Mouse (Mus musculus) forebrain, embryonic 14.5 days (tissue): Measurements from ENCODE around the gene Abi3. TPM values are rescaled to one million over a fixed set of nuclear protein-coding genes. Genes with fewer than 3 reads are reported as not detected.

Source experiments
- ATAC-seq: fragments of 200-750 bp; cut with Nextera tagmentation; 2 replicates; pipeline ENCODE4 v1.8.0; 2017; ENCODE audit warnings: mild to moderate bottlenecking, moderate library complexity
- DNase-seq: peaks from one replicate; pipeline ENCODE4 v3.0.0-alpha.2; 2015; ENCODE audit warnings: low spot score
- H3K27ac ChIP-seq: fragments of 300-500 bp; sonication (generic); 2 replicates; pipeline ENCODE4 v1.5.1; 2014; ENCODE audit warnings: low read depth, mild to moderate bottlenecking, control low read depth, low read length, moderate library complexity
- H3K27me3 ChIP-seq: fragments of 300-500 bp; sonication (generic); replicated peaks from 2 replicates; pipeline ENCODE4 v1.6.1; 2014; ENCODE audit warnings: low read length, control low read depth, mixed read lengths; ENCODE audit not compliant: control insufficient read depth, insufficient read depth
- H3K36me3 ChIP-seq: fragments of 300-500 bp; sonication (generic); 2 replicates; pipeline ENCODE4 v1.6.1; 2014; ENCODE audit warnings: low read length, control low read depth; ENCODE audit not compliant: control insufficient read depth, insufficient read depth
- H3K4me1 ChIP-seq: fragments of 300-500 bp; sonication (generic); 2 replicates; pipeline ENCODE4 v1.6.1; 2014; ENCODE audit warnings: antibody characterized with exemption, low read length, control low read depth; ENCODE audit not compliant: control insufficient read depth, insufficient read depth
- H3K4me2 ChIP-seq: fragments of 300-500 bp; sonication (generic); 2 replicates; pipeline ENCODE4 v1.6.1; 2014; ENCODE audit warnings: mild to moderate bottlenecking, control low read depth, low read length
- H3K4me3 ChIP-seq: fragments of 300-500 bp; sonication (generic); 2 replicates; pipeline ENCODE4 v1.5.1; 2014; ENCODE audit warnings: low read depth, low read length, control low read depth
- H3K9ac ChIP-seq: fragments of 300-500 bp; sonication (generic); 2 replicates; pipeline ENCODE4 v1.6.1; 2014; ENCODE audit warnings: mild to moderate bottlenecking, low read length, control low read depth, moderate library complexity
- H3K9me3 ChIP-seq: fragments of 300-500 bp; sonication (generic); replicated peaks from 2 replicates; pipeline ENCODE4 v1.6.1; 2016; ENCODE audit warnings: low read length, control low read depth, mixed read lengths; ENCODE audit not compliant: control insufficient read depth
- WGBS: fragments of 180-500 bp; shearing (Covaris S2); extraction: QIAGEN DNeasy Blood & Tissue Kit; methylation state at CpG from one replicate; pipeline ENCODE4 v1.1.7; 2014; 5-methylcytosine and 5-hydroxymethylcytosine counted together
- polyA plus RNA-seq: library from polyadenylated mRNA; unstranded; fragments of >200 nt; fragmentation: Nextera tagmentation; extraction: Ambion mirVana; gene quantifications from 2 replicates; pipeline ENCODE4 v1.2.1, GENCODE M21; 2014

Abi3 gene
- polyA plus RNA-seq, 1 experiment from 2014 or later, result 0.50 TPM

- Histone ChIP-seq H3K4me2 (no peak overlapping the region), H3K4me1 (peaks cover 4% of the 10 kb centered on the region), H3K36me3 (no peaks in the 10 kb centered on the region), H3K9me3 (no peaks in the 10 kb centered on the region), H3K9ac (no peak overlapping the region), H3K27ac (no peak overlapping the region), H3K4me3 (no peak overlapping the region), H3K27me3 (peaks cover 24% of the 10 kb centered on the region)
- no peak for DNase-seq
- over 99% methylated on average over 4 of the region's 4 CpGs for WGBS
- ATAC-seq, result no peak
Observed at GRCm38 (mm10) chr11:95822437-95822836, 19.8 kb downstream of the Abi3 start.

GRCm38 (mm10) chr11:95821511-95821910 is 20.8 kb downstream of the Abi3 start:
- no peak overlapping the region for H3K4me2 ChIP-seq
- no peak overlapping the region for H3K27ac ChIP-seq
- H3K36me3 ChIP-seq, result no peaks in the 10 kb centered on the region
- no peaks in the 10 kb centered on the region for H3K9me3 ChIP-seq
- no peak overlapping the region for H3K4me3 ChIP-seq
- no peak overlapping the region for H3K9ac ChIP-seq
- H3K4me1 ChIP-seq, result peaks cover 4% of the 10 kb centered on the region
- DNase-seq (no peak), ATAC-seq (no peak)
- H3K27me3 ChIP-seq, result peaks cover 16% of the 10 kb centered on the region
- 92% methylated on average over 3 of the region's 3 CpGs for WGBS

GRCm38 (mm10) chr11:95819138-95819537 is 23.1 kb downstream of the Abi3 start:
- WGBS, result 91% methylated on average over 8 of the region's 8 CpGs
- ATAC-seq (no peak), DNase-seq (no peak)

GRCm38 (mm10) chr11:95815412-95815811 is 26.9 kb downstream of the Abi3 start:
- WGBS, result 69% methylated on average over 9 of the region's 9 CpGs
- no peak overlapping the region for H3K27ac ChIP-seq
- H3K4me3 ChIP-seq, result no peak overlapping the region
- no peak overlapping the region for H3K4me2 ChIP-seq
- H3K36me3 ChIP-seq, result no peaks in the 10 kb centered on the region
- H3K9ac ChIP-seq, result no peak overlapping the region
- no peaks in the 10 kb centered on the region for H3K9me3 ChIP-seq
- DNase-seq (no peak), ATAC-seq (no peak)
- H3K4me1 ChIP-seq, result no peaks in the 10 kb centered on the region
- H3K27me3 ChIP-seq, result no peaks in the 10 kb centered on the region

More at GRCm38 (mm10) chr11:95819138-95819537, 23.1 kb downstream of the Abi3 start:
- Histone ChIP-seq H3K27me3 (no peaks in the 10 kb centered on the region), H3K4me3 (no peak overlapping the region), H3K9me3 (no peaks in the 10 kb centered on the region), H3K9ac (no peak overlapping the region), H3K36me3 (no peaks in the 10 kb centered on the region), H3K27ac (no peak overlapping the region), H3K4me1 (no peaks in the 10 kb centered on the region; the same call in 1 of the 2 replicates), H3K4me2 (no peak overlapping the region)

GRCm38 (mm10) chr11:95814857-95815256 is 27.4 kb downstream of the Abi3 start:
- WGBS, result 86% methylated on average over 5 of the region's 5 CpGs
- no peak overlapping the region for H3K9ac ChIP-seq
- no peak overlapping the region for H3K4me2 ChIP-seq
- ATAC-seq (no peak), DNase-seq (no peak)
- H3K9me3 ChIP-seq, result no peaks in the 10 kb centered on the region
- H3K4me1 ChIP-seq, result no peaks in the 10 kb centered on the region
- H3K27ac ChIP-seq, result no peak overlapping the region
- no peaks in the 10 kb centered on the region for H3K36me3 ChIP-seq
- no peak overlapping the region for H3K4me3 ChIP-seq
- no peaks in the 10 kb centered on the region for H3K27me3 ChIP-seq

GRCm38 (mm10) chr11:95814101-95814500 is 28.2 kb downstream of the Abi3 start:
- H3K27ac ChIP-seq, result no peak overlapping the region
- H3K4me2 ChIP-seq, result no peak overlapping the region
- H3K4me1 ChIP-seq, result no peaks in the 10 kb centered on the region
- ATAC-seq (no peak), DNase-seq (no peak)
- H3K9ac ChIP-seq, result no peak overlapping the region
- H3K27me3 ChIP-seq, result no peaks in the 10 kb centered on the region
- no peaks in the 10 kb centered on the region for H3K36me3 ChIP-seq
- H3K4me3 ChIP-seq, result no peak overlapping the region
- 87% methylated on average over 2 of the region's 2 CpGs for WGBS
- no peaks in the 10 kb centered on the region for H3K9me3 ChIP-seq

- H3K4me3 ChIP-seq, result no peak overlapping the region
- H3K9me3 ChIP-seq, result no peaks in the 10 kb centered on the region
- no peaks in the 10 kb centered on the region for H3K27me3 ChIP-seq
- WGBS, result 71% methylated on average over 4 of the region's 4 CpGs
- DNase-seq, result no peak
- ATAC-seq, result no peak
- H3K36me3 ChIP-seq, result no peaks in the 10 kb centered on the region
- no peaks in the 10 kb centered on the region for H3K4me1 ChIP-seq
- no peak overlapping the region for H3K9ac ChIP-seq
- no peak overlapping the region for H3K27ac ChIP-seq
- no peak overlapping the region for H3K4me2 ChIP-seq
Observed at GRCm38 (mm10) chr11:95812224-95812623, 30.1 kb downstream of the Abi3 start.

GRCm38 (mm10) chr11:95811741-95812140 is 30.5 kb downstream of the Abi3 start:
- 82% methylated on average over 6 of the region's 6 CpGs for WGBS
- Histone ChIP-seq H3K4me2 (no peak overlapping the region), H3K36me3 (no peaks in the 10 kb centered on the region), H3K9me3 (no peaks in the 10 kb centered on the region), H3K4me3 (no peak overlapping the region), H3K27ac (no peak overlapping the region), H3K27me3 (no peaks in the 10 kb centered on the region), H3K4me1 (no peaks in the 10 kb centered on the region), H3K9ac (no peak overlapping the region)
- no peak for ATAC-seq
- DNase-seq, result no peak

- 75% methylated on average over 7 of the region's 7 CpGs for WGBS
- no peak for DNase-seq
- Histone ChIP-seq H3K27ac (no peak overlapping the region), H3K27me3 (no peaks in the 10 kb centered on the region), H3K4me1 (no peaks in the 10 kb centered on the region), H3K9me3 (no peaks in the 10 kb centered on the region), H3K36me3 (no peaks in the 10 kb centered on the region), H3K4me3 (no peak overlapping the region), H3K9ac (no peak overlapping the region), H3K4me2 (no peak overlapping the region)
- ATAC-seq, result no peak
Observed at GRCm38 (mm10) chr11:95810828-95811227, 31.4 kb downstream of the Abi3 start.
